Mouse (Mus musculus): ENCODE measurements around the gene Pcdh9. TPM values are rescaled to one million over a fixed set of nuclear protein-coding genes. Genes with fewer than 3 reads are reported as not detected.

The Pcdh9 gene
- total RNA-seq, 2 experiments from 2014 or later: 165 to 170 TPM

DNA sequence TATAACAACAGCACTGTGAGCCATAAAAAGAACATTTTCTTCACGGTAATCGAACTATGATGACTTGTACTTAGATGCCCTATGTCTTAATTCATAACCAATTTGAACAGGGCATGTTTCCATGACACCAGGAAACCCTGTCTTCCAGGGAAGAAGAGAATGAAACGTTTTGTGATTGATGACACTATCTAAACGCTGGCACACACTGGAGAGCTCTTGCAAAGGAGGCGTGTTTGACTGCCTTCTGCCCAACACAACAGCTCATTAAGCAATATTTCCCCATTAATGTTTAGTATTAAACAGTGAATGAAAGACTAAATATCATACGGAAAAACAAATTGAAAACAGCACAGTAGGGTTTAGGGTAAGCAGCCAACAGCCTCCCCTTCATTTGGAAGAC lies 656.9 kb downstream of the Pcdh9 start:
- no peak for DNase-seq (ENCODE audit: low spot score in 2 of 2)

DNA sequence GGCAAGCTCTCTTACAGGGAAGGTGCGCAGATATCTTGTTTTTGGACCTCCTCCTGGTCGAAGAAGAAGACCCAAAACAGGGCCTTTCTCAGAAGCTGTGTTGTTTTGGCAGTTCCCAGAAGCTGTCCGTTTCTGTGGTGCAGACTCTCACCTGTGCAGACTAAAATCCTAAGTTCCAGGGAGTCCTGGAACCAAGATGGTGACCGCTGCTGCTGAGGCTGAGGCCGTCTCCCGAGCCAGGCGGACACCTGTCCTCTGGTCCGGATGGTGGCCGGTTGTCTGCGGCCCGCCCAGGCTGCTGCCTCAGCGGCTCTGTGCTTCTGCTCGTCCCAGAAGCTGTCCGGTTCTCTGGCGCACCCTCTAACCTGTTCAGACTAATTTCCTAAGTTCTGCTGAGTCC lies 675.6 kb downstream of the Pcdh9 start:
- peak; percentile 70 to 84 for DNase-seq (ENCODE audit: low spot score in 2 of 2)

DNA sequence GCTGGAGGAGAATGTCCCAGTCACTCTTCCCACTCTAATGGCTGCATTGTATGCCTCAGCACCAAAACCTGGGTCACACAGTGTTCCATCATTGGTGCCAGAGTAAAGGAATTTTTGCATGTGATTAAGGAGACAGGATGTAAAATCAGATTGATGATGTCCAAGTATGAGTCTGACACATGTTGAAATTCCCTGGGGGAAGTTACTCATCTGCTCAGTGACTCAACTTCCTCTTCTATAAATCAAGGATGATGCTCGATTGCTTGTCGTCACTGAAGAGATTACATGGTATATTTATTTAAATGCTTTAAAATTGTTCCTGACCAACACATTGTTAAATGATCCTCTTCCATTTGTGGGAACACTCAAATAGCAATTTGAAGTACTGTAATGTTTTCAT lies 690.7 kb downstream of the Pcdh9 start:
- no peak for DNase-seq (ENCODE audit: low spot score in 2 of 2)

DNA sequence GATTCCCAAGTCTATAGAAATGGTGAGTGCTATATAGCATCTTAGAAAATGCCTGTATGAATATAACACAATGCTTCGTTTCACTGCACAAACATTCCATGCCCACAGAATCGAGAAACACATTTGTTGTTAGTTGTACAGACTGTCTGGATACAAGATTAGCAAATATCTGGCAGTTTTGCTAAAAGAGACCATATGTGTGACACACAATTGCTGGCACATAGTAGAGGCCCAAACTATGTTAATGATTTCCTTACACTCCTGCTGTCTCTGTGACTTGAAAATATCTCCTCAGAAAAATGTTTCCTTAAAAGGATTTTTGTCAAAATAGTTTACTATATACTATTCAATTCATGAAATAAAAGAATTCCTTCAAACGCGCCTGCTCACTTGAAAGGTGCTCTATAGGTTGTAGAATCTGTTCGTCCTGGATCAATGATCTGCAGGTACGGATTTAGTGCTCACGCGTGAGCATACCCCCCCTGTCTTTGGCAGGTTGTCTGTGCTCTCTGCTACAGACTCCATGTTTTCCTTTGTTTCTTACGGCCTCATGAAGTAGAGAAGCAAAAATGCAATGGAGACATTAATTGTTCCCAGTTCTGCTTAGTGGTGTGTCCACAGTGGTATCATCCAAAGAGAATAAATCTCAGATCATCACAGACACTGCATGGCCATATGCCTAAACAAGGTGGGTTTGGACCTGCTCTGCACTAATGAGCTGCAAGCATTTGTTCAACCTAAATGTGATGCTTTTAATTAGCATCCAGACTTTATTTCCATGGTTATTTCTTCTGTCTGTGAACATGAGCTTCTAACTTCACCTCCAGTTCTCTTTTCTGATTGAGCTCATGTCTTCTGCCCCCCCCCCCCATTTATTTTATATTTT lies 707.6 kb downstream of the Pcdh9 start:
- no peak for DNase-seq (ENCODE audit: low spot score in 2 of 2)

DNA sequence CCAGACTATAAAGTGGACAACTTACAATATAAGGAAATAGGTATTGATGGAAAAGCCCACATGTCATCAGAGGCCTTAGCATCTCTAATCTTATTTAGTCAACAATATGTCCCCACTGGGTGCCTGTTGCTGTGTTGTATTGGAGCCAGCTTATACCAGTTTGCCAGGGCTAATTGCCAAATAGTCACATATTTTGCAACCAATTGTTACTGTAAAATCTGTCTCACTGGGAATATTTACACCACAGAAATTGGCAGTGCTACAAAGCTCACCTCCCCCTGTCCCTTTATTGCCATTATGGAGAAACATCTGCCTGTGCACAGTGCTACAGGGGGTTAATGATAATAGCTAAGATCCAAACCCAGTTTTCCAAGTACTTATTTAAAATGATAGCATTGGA lies 721.3 kb downstream of the Pcdh9 start:
- DNase-seq (ENCODE audit: low spot score in 2 of 2): no peak

DNA sequence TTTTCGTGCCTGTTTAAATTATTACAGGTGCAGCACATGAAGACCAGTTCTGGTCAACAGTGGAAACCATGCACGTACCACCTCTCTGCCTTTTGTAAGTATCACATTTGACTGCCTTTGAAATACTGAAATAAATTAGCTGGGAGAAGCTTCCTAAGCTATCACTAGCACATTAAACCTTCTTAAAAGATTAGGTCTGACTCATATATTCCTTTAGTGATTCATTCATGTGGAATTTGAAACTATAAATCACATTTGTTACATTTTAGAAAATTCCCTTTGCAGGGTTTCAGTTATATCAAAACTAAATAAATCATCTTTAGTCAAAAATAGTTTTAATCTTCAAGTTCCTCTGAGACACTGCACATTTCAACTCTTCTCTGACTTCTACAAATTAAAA lies 722.1 kb downstream of the Pcdh9 start:
- DNase-seq (ENCODE audit: low spot score in 2 of 2): no peak

DNA sequence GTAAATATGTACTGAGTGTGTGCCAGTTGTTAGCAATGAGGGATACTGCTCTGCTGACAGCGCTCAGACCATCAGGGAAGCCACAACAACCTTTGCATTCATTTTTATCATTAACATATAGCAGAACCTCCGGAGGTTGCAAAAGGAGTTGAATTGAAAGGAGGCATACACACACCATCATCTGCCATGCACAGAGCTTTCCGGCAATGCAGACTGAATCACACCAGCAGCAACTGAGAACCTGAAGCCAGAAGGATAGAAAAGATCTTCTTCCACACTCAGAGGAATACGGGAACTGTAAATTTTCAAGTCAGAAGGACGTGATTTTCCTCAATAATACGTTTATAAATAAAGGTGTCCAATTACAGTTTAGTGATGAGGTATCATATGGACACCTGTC lies 747.1 kb downstream of the Pcdh9 start:
- no peak for DNase-seq (ENCODE audit: low spot score in 2 of 2)

DNA sequence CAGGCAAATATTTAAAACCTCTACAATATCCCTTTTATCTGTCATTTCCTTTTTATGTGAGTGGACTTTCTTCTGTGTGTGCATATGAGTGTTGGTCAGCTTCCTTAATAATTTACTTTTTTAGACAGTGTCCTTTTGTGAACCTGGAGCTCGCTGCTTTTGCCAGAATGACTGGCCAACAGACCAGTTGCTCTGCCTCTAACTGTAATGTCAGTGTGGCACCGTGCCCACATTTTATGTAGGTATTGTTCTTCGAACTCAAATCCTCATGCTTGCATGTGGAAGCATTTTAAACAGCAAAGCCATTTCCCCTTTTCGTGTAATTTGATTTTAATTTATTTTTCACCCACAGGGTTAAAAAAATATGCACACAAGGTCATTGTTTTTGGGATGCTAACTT lies 748.4 kb downstream of the Pcdh9 start:
- DNase-seq (ENCODE audit: low spot score in 2 of 2): no peak

DNA sequence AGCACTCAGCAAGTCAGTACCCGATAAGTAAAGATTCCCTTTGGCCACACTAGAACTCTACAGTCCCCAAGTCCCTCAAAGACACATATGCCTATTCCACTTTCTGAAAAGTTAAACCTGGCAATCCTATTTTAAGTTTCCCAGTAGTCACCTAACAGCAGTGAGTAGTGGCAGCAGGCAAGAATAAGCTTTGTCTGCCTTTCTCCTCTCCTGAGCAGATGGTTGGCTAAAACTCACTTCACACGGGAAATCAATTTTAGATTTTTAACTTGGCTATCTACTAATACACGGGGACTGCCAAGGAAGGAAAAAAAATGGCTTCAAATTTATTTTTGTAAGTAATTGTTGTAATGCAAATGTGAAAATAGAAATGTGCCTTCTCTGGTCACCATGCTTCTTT lies 763.5 kb downstream of the Pcdh9 start:
- no peak for DNase-seq (ENCODE audit: low spot score in 2 of 2)

DNA sequence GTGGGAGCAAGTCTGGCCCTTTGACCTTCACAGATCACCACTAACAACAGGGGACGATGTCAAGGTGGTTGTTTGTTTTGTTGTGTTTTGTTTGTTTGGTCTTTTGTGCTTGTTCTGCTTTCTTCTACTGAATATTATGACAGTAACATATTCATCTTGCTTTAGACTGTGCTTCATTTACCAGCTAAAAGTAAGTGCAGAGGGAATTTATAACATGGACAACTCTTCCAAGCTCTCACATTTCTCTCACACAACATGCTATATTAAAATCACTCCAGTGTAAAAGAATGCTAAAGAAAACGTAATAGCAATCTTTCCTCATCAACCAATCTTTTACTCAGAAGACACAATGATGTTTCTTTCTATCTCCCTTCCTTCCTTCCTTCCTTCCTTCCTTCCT lies 787.7 kb downstream of the Pcdh9 start:
- no peak for DNase-seq (ENCODE audit: low spot score in 2 of 2)

DNA sequence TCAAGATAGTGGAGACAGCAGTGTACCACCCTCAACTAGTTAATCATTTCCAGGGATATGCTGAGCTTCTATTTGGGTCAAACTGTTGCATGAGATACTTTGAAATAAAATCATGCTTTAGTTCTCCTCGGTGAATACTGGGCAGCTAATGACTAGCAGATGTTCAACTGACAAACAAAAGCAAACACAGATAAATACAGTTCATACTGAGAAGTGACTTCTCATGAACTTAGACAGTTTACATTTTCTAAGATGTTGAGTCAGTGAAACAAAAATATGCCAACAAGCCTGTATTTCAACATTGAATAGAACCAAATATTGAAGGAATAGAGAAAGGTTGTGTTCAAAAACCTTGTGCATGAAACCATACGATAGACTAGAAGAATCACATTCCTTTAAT lies 795.4 kb downstream of the Pcdh9 start:
- no peak for DNase-seq (ENCODE audit: low spot score in 2 of 2)

DNA sequence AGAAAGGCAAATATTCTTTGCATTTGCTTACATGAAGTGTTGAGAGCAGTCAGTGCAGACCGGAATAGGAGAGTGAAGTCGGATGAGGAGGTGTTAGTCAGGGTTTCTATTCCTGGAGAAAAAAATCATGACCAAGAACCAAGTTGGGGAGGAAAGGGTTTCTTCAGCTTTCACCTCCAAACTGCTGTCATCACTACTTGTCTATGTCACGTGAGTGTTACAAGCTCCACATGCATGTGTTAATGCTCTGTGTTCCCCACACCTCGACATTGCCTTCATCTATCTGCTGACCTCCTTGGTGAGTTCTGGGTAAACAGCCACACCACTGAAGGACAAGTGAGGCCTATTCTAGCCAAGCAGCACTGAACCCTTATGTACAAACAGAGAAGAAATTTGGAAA lies 797.7 kb downstream of the Pcdh9 start:
- DNase-seq (ENCODE audit: low spot score in 2 of 2): no peak

DNA sequence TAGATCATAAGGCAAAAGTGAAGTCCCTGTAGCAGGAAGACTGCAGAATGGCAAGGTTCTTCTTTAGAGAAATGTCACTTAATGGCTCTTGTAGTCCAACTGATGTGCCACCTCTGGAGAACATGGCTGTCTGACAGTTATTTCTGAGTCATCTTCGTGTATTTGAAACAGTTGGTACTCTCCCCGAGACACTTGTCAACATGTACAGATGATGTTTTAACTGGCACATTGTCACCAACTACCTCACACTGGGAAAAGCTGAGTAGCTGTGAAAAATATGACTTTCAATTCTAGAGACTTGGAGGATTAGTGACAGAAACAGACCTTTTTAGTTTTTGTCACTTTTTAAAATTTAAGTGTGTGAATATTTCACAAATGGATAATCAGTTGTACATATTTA lies 804.8 kb downstream of the Pcdh9 start:
- DNase-seq (ENCODE audit: low spot score in 2 of 2): no peak

DNA sequence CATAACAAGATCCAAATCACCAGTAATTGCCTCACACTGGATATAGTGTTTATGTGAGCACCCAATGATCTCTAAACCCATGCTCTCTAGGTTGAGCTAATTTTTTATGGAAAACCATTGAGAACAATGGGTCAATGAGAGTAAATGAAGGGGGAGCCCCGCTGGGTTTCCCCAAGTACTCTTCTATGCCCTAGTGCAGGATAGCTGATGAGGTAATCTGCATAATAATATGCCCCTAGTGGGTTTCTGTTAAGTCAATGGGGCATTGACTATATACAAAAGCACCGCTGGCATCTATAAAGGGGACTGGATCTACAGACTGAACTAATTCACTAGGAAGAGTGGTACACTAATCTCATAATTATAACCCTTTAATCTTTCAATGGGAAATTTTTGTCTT lies 807.3 kb downstream of the Pcdh9 start:
- no peak for DNase-seq (ENCODE audit: low spot score in 2 of 2)

DNA sequence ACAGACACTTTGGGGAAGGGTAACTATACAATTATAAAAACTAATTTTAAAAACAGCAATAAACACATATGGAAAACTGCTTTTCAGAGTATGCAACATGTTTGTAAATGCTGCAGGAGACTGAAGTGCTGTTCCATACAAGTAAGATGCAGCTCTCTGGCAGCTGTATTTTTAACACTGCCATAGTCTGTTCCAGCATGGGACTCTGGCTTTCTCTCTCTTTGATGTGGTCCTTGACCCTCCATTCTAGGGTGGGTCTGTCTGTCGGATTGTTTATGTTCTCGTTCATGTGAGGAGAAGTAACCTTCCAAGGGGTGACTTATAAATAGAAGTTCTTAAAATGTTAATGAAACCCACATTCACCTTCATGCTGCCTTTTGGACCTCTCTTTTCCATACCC lies 809.6 kb downstream of the Pcdh9 start:
- no peak for DNase-seq (ENCODE audit: low spot score in 2 of 2)

DNA sequence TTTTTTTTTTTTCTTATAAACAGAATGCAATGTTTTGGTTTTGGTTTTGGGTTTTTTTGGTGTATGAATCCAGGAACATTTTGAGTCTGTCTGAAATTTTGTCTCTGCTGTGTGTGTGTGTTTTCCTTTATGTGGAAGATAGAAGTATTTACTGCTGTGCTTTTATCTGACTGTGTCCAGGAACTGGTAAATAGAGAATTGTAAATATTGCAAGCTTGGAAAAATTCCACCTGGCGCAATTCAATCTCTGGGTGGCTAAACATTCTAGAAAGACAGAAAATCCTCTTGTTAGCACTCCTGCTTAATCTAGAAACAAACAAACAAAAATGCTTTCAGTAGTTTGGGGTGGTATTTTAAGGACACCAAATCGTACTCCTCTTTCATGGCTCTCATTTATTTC lies 814.7 kb downstream of the Pcdh9 start:
- DNase-seq (ENCODE audit: low spot score in 2 of 2): no peak

DNA sequence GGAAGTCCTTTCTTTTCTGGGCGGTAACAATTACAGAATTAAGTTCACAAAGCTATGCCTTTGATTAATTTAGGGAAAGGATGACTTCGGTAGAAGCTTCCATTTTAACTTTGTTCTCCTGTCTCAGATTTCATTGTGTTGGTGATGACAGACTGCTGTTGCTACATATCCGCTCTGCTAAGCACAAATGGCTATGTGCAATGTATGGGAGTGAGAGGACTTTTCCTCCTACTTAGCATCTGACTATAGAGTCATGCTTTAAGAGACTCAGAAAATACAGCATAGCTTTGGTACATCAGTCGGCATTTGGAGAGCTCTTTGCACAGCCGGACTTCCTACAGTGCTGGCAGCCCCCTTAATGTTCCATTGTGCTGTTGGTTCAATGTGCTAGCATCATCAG lies 818.1 kb downstream of the Pcdh9 start:
- DNase-seq (ENCODE audit: low spot score in 2 of 2): peak in 1 of 2 experiments; percentile 18

DNA sequence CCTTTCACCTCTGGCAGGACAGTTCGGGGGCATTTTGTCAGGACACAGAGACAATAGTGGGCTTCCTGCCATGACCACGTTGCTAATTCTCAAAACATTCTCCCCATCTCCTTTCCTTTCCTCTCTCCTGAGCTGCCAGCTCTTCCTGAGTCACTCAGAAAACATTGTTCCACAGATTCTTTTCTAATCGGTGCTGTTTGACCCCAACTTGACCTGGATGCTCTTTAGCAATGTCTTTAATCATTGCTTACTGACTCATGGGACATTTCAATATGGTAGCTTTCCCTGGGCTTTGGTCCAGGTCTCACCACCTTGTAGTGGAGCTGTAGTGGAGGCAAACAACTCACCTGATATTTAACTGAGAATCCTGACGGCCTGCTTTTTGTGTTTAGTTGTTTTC lies 820.3 kb downstream of the Pcdh9 start:
- no peak for DNase-seq (ENCODE audit: low spot score in 2 of 2)

DNA sequence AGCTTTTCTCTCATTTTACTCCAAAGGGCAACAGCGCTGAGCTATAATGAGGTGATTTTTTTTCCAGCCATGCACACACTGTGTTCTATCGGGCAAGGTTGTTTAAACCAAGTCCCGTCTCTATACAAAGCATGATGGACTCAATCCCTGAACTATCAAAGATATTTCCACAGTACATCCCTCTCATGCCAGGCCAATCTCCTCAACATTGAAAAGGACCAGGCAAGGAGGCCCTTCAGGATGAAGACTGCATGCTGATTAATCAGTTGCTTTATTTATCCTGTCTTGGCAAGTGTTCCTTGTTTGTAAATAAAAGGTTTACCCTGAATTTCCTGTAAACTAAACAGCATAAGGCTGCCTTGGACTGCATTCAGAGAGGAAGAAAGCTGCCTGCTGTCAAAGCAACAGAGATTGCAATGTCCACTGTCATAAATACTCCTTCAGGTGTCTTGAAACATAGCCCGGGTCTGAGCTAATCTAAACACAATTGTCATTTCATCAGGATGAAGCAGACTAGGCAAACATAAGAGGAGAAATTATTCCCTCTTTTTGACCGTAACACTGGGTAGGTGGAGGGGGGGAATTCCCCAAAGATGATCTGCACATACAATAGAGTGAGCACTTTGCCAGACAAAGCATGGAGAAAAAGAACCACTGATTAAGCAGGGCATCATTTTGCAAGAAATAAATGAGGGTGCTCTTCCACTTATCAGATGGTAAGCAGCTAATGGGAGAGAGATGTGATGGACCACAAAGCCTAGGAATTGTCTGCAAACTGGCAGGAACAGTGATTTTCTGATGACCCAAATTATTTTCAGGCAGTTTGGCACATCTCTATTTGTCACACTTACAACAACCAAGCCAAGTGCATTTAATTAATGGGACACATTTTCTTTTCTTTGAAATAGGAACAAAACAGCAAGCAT lies 822.8 kb downstream of the Pcdh9 start:
- no peak for DNase-seq (ENCODE audit: low spot score in 2 of 2)

DNA sequence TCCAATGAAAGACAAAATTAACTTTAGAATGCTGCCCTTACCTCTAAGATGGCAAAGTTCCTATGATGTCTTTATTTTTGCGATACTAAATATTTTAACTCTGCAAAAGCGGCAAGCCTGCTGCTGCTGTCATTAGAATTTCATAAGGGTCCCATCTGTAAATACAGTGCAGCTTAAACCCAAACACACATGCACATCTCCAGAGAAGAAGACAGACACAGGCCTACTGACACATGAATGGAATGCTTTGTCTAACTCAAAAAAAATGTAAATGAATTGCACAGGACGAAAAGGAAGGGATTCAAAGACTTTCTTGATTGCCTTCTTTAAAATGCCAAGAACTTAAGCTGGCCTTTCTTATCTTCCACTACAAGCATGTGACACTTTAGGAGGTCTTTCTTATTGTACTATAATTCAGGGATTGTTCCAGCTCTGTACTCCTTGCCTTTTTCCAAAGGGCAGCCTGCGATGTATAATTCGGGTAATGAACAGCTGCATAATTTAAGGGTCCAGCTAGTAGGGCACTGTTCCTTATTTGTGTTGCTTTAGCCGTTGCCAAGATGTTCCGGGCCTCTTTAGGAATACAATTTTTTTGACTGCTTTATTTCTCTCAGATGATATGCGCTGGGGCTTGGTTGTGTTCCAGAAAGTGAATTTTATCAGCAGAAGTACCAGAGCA lies 823.6 kb downstream of the Pcdh9 start:
- no peak for DNase-seq (ENCODE audit: low spot score in 2 of 2)

DNA sequence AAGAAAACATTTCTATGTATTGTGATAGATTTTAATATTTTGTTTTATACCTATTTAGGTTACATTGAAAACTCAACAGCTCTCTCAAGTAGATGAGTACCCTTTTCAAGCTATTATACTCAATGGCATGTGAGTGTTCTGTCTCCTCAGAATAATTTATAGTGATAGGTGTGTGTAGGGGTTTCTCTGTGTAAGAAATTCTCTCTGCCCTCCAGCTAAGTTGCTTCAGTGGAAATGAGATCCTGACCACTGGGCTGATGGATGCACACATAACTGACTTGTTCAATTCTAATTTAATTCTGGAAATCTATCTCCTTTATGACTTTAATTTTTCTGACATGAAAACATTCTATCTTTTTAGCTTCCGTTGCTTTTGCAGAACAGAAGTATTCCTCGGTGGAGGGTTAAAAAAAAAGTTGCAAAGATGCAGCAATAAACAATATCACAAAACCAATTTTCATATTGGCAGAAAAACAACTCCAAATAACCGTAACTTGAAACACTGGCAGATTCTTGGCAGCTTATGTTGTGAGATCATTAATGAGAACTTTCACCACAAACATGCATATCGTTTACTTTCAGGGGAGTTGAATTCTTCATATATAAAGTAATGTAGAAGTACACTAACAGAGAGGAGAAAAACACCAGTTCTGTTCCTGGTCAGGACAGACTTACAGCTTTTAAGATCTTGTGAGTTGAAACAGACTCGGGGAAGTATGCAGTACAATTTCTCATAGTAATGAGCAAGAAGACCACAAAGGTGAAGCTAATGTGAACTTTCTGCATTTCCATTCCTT lies 828.5 kb downstream of the Pcdh9 start:
- no peak for DNase-seq (ENCODE audit: low spot score in 2 of 2)
